Comparison of ENCODE assay signal across 7 mouse cellular contexts in the genomic region with DNA sequence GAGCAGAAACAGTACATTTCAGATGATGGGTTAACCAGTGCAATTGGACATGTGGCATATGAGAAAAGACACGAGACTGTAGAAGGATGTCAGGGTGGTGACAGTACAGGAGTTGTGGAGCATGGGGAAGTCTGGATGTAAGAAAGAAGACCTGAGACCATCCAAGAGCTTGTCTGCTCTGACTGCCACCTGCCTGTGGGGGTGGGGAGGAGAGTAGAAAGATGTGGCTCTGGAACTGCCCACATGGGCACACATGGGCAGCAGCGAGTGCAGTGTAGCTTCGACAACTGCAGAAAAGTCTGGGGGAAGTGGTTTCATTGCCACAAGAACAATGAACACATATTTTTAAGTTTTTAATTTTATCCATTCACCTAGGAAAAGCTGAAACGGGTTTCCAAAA. TPM values are rescaled to one million over a fixed set of nuclear protein-coding genes. Genes with fewer than 3 reads are reported as not detected.
A peak's percentile ranks its signal among the peaks of the same experiment; 100 is the strongest.
DNase-seq lines count a peak whose midpoint lies in the region; ATAC-seq lines count a peak whose summit lies in the region.

No protein-coding gene starts in this region.

- no peak for ATAC-seq in neural tube, embryonic 11.5 days (ENCODE audit: insufficient read depth, low FRiP score, low TSS enrichment)
- ATAC-seq in embryonic facial prominence, embryonic 12.5 days (ENCODE audit: insufficient number of reproducible peaks, insufficient read depth, low FRiP score, low TSS enrichment): no peak
- no peak for ATAC-seq in intestine, embryonic 16.5 days
- no peak for ATAC-seq in neural tube, embryonic 15.5 days (ENCODE audit: low FRiP score)

- no peak for DNase-seq in neural tube, embryonic 11.5 days (ENCODE audit: low spot score)
- DNase-seq in neural tube, embryonic 10.5 days (ENCODE audit: extremely low spot score, low spot score): no peak
- DNase-seq in cerebellum, postnatal 36 days: no peak
- no peak for DNase-seq in left cerebral cortex, postnatal 25 days (ENCODE audit: low spot score in 2 of 2)

- intact Hi-C loops in left cerebral cortex, postnatal 25 days (cut with DNase I): loop anchor here (5.0 kb wide), 1 partner anchor 55 kb away; no protein-coding TSS in a partner anchor

- H3K27ac ChIP-seq in neural tube, embryonic 11.5 days (ENCODE audit: low read depth, low read length): peak overlapping the region; percentile 86; the same call in 1 of the 2 replicates
- H3K27ac ChIP-seq in embryonic facial prominence, embryonic 12.5 days: peak overlapping the region; percentile 96
- peak overlapping the region; percentile 96 for H3K27ac ChIP-seq in intestine, embryonic 16.5 days (ENCODE audit: low read length)
- H3K27ac ChIP-seq in neural tube, embryonic 15.5 days (replicated peaks): peak overlapping the region; percentile 95

- peaks cover 26% of the 10 kb centered on the region for H3K4me1 ChIP-seq in neural tube, embryonic 11.5 days (ENCODE audit: control insufficient read depth, insufficient read depth, low read length)
- peaks cover 35% of the 10 kb centered on the region for H3K4me1 ChIP-seq in embryonic facial prominence, embryonic 12.5 days
- peaks cover 43% of the 10 kb centered on the region for H3K4me1 ChIP-seq in intestine, embryonic 16.5 days (ENCODE audit: control insufficient read depth, insufficient read depth, low read length)
- peaks cover 70% of the 10 kb centered on the region for H3K4me1 ChIP-seq in neural tube, embryonic 15.5 days

- H3K4me3 ChIP-seq in neural tube, embryonic 11.5 days (ENCODE audit: low read depth, low read length): peak overlapping the region; percentile 51; the same call in 1 of the 2 replicates
- peak overlapping the region; percentile 69 for H3K4me3 ChIP-seq in embryonic facial prominence, embryonic 12.5 days
- H3K4me3 ChIP-seq in intestine, embryonic 16.5 days (ENCODE audit: low read length): peak overlapping the region; percentile 85
- H3K4me3 ChIP-seq in neural tube, embryonic 15.5 days (replicated peaks): peak overlapping the region; percentile 57

- H3K4me2 ChIP-seq in neural tube, embryonic 11.5 days (ENCODE audit: low read depth): peak overlapping the region; percentile 73
- peak overlapping the region; percentile 80 for H3K4me2 ChIP-seq in embryonic facial prominence, embryonic 12.5 days (replicated peaks)
- peak overlapping the region; percentile 69 for H3K4me2 ChIP-seq in intestine, embryonic 16.5 days (ENCODE audit: low read depth, low read length)
- peak overlapping the region; percentile 80 for H3K4me2 ChIP-seq in neural tube, embryonic 15.5 days

- H3K36me3 ChIP-seq in neural tube, embryonic 11.5 days (ENCODE audit: control insufficient read depth, insufficient read depth, low read length): no peaks in the 10 kb centered on the region
- H3K36me3 ChIP-seq in embryonic facial prominence, embryonic 12.5 days: no peaks in the 10 kb centered on the region
- no peaks in the 10 kb centered on the region for H3K36me3 ChIP-seq in intestine, embryonic 16.5 days (ENCODE audit: control insufficient read depth, insufficient read depth, low read length)
- 0 out of 2 replicates have a peak, but pooled peaks cover 2% of the 10 kb centered on the region for H3K36me3 ChIP-seq in neural tube, embryonic 15.5 days

- no peaks in the 10 kb centered on the region for H3K9me3 ChIP-seq in neural tube, embryonic 11.5 days (ENCODE audit: control insufficient read depth, low read length)
- no peaks in the 10 kb centered on the region for H3K9me3 ChIP-seq in embryonic facial prominence, embryonic 12.5 days
- H3K9me3 ChIP-seq in intestine, embryonic 16.5 days (ENCODE audit: control insufficient read depth, low read length): no peaks in the 10 kb centered on the region
- H3K9me3 ChIP-seq in neural tube, embryonic 15.5 days (replicated peaks): no peaks in the 10 kb centered on the region

- peak overlapping the region; percentile 80; the same call in 1 of the 2 replicates for H3K9ac ChIP-seq in neural tube, embryonic 11.5 days (ENCODE audit: low read length)
- H3K9ac ChIP-seq in embryonic facial prominence, embryonic 12.5 days: peak overlapping the region; percentile 86
- H3K9ac ChIP-seq in intestine, embryonic 16.5 days (ENCODE audit: low read depth, low read length): peak overlapping the region; percentile 86
- peak overlapping the region; percentile 65 for H3K9ac ChIP-seq in neural tube, embryonic 15.5 days (replicated peaks)

- WGBS in neural tube, embryonic 11.5 days: 18% methylated on average over 4 of the region's 4 CpGs
- 12% methylated on average over 4 of the region's 4 CpGs for WGBS in embryonic facial prominence, embryonic 12.5 days
- 10% methylated on average over 4 of the region's 4 CpGs for WGBS in intestine, embryonic 16.5 days
- 14% methylated on average over 4 of the region's 4 CpGs for WGBS in neural tube, embryonic 15.5 days

- no peaks in the 10 kb centered on the region for H3K27me3 ChIP-seq in neural tube, embryonic 11.5 days (ENCODE audit: control insufficient read depth, insufficient read depth, low read length)
- no peaks in the 10 kb centered on the region for H3K27me3 ChIP-seq in embryonic facial prominence, embryonic 12.5 days
- H3K27me3 ChIP-seq in intestine, embryonic 16.5 days (replicated peaks; ENCODE audit: control insufficient read depth, insufficient read depth, low read length): no peaks in the 10 kb centered on the region
- no peaks in the 10 kb centered on the region for H3K27me3 ChIP-seq in neural tube, embryonic 15.5 days (replicated peaks)

RNA-seq across cellular contexts. Expression of gene Sema4b, which starts 10.7 kb away (rescaled TPM):
- polyA plus RNA-seq in neural tube, embryonic 11.5 days (2014; fragmentation: Nextera tagmentation; extraction: Ambion mirVana): 10.5 and 12.1 TPM in 2 replicates
- polyA plus RNA-seq in embryonic facial prominence, embryonic 12.5 days (2016; fragmentation: Nextera tagmentation; extraction: Ambion mirVana): 14.6 and 14.9 TPM in 2 replicates
- polyA plus RNA-seq in intestine, embryonic 16.5 days (2015; fragmentation: Nextera tagmentation; extraction: Ambion mirVana): 14.9 and 16.3 TPM in 2 replicates
- polyA plus RNA-seq in neural tube, embryonic 15.5 days (2015; fragmentation: Nextera tagmentation; extraction: Ambion mirVana): 22.7 and 25.8 TPM in 2 replicates
- total RNA-seq in left cerebral cortex, postnatal 25 days (2021): 10 to 100 TPM; 17.4 to 20.5 TPM

RNA-seq across cellular contexts. Expression of gene Cib1, which starts 35.2 kb away (rescaled TPM):
- polyA plus RNA-seq in neural tube, embryonic 11.5 days (2014; fragmentation: Nextera tagmentation; extraction: Ambion mirVana): 53.2 and 65.5 TPM in 2 replicates
- 54.2 and 56.0 TPM in 2 replicates for polyA plus RNA-seq in embryonic facial prominence, embryonic 12.5 days (2016; fragmentation: Nextera tagmentation; extraction: Ambion mirVana)
- polyA plus RNA-seq in intestine, embryonic 16.5 days (2015; fragmentation: Nextera tagmentation; extraction: Ambion mirVana): 285 and 306 TPM in 2 replicates
- polyA plus RNA-seq in neural tube, embryonic 15.5 days (2015; fragmentation: Nextera tagmentation; extraction: Ambion mirVana): 32.2 and 59.5 TPM in 2 replicates
- 10 to 100 TPM; 18.4 to 19.9 TPM for total RNA-seq in left cerebral cortex, postnatal 25 days (2021)

RNA-seq across cellular contexts. Expression of gene Gdpgp1, which starts 35.3 kb away (rescaled TPM):
- polyA plus RNA-seq in neural tube, embryonic 11.5 days (2014; fragmentation: Nextera tagmentation; extraction: Ambion mirVana): 4.5 and 4.9 TPM in 2 replicates
- polyA plus RNA-seq in embryonic facial prominence, embryonic 12.5 days (2016; fragmentation: Nextera tagmentation; extraction: Ambion mirVana): 3.7 and 4.0 TPM in 2 replicates
- 7.6 and 8.1 TPM in 2 replicates for polyA plus RNA-seq in intestine, embryonic 16.5 days (2015; fragmentation: Nextera tagmentation; extraction: Ambion mirVana)
- 4.6 and 5.5 TPM in 2 replicates for polyA plus RNA-seq in neural tube, embryonic 15.5 days (2015; fragmentation: Nextera tagmentation; extraction: Ambion mirVana)
- 1 to 10 TPM; 5.9 to 6.6 TPM for total RNA-seq in left cerebral cortex, postnatal 25 days (2021)

RNA-seq across cellular contexts. Expression of gene Ttll13, which starts 48.8 kb away (rescaled TPM):
- 1.3 and 2.1 TPM in 2 replicates for polyA plus RNA-seq in neural tube, embryonic 11.5 days (2014; fragmentation: Nextera tagmentation; extraction: Ambion mirVana)
- 0.59 and 1.2 TPM in 2 replicates for polyA plus RNA-seq in embryonic facial prominence, embryonic 12.5 days (2016; fragmentation: Nextera tagmentation; extraction: Ambion mirVana)
- polyA plus RNA-seq in intestine, embryonic 16.5 days (2015; fragmentation: Nextera tagmentation; extraction: Ambion mirVana): 0.56 and 0.69 TPM in 2 replicates
- 2.0 and 2.4 TPM in 2 replicates for polyA plus RNA-seq in neural tube, embryonic 15.5 days (2015; fragmentation: Nextera tagmentation; extraction: Ambion mirVana)
- total RNA-seq in left cerebral cortex, postnatal 25 days (2021): 1 to 10 TPM; 1.1 to 2.2 TPM
